Mouse (Mus musculus) megakaryocyte-erythroid progenitor cell, adult 5-6 weeks (primary cell): Measurements from ENCODE around the gene Rps6kc1. TPM values are rescaled to one million over a fixed set of nuclear protein-coding genes. Genes with fewer than 3 reads are reported as not detected.
A peak's percentile ranks its signal among the peaks of the same experiment; 100 is the strongest.

ENCODE experiments used
- ATAC-seq: replicated peaks from 2 replicates; pipeline ENCODE4 v1.8.0; 2016; ENCODE audit warnings: mild to moderate bottlenecking, inconsistent platforms; ENCODE audit not compliant: severe bottlenecking, poor library complexity, low FRiP score, low TSS enrichment
- total RNA-seq, 2 experiments: library from RNA; stranded (forward) in 1 of 2; stranded (reverse) in 1 of 2; fragments of 200-1000, 215-1000 nt in 1 of 2; fragments of >200 nt in 1 of 2; fragmentation: Nextera tagmentation in 1 of 2; gene quantifications; 2 replicates each; pipeline ENCODE4 v1.2.3; 2014 to 2017

The Rps6kc1 gene
- total RNA-seq, 2 experiments from 2014 or later = 10.3 to 22.1 TPM

GRCm38 (mm10) chr1:190846956-190847355, 64.6 kb downstream of the Rps6kc1 start:
- no peak for ATAC-seq

GRCm38 (mm10) chr1:190846074-190846730, 65.4 kb downstream of the Rps6kc1 start:
- no peak for ATAC-seq

GRCm38 (mm10) chr1:190845419-190845818, 66.2 kb downstream of the Rps6kc1 start:
- ATAC-seq = no peak

GRCm38 (mm10) chr1:190844356-190844755, 67.2 kb downstream of the Rps6kc1 start:
- no peak for ATAC-seq

- ATAC-seq = no peak
Measured at GRCm38 (mm10) chr1:190836046-190836445, 75.5 kb downstream of the Rps6kc1 start.

- no peak for ATAC-seq
Measured at GRCm38 (mm10) chr1:190834201-190834907, 77.2 kb downstream of the Rps6kc1 start.

- ATAC-seq = no peak
Measured at GRCm38 (mm10) chr1:190832965-190833630, 78.5 kb downstream of the Rps6kc1 start.

GRCm38 (mm10) chr1:190831839-190832497, 79.6 kb downstream of the Rps6kc1 start:
- peak; percentile 69 for ATAC-seq

- ATAC-seq = no peak
Measured at GRCm38 (mm10) chr1:190826486-190827034, 85.0 kb downstream of the Rps6kc1 start.

- no peak for ATAC-seq
Measured at GRCm38 (mm10) chr1:190823745-190824144, 87.8 kb downstream of the Rps6kc1 start.

- no peak for ATAC-seq
Measured at GRCm38 (mm10) chr1:190816141-190816540, 95.4 kb downstream of the Rps6kc1 start.

- peak; percentile 53; the same call in 1 of the 2 replicates for ATAC-seq
Measured at GRCm38 (mm10) chr1:190810408-190810807, 101.2 kb downstream of the Rps6kc1 start.

- ATAC-seq = no peak
Measured at GRCm38 (mm10) chr1:190808766-190809221, 102.8 kb downstream of the Rps6kc1 start.

GRCm38 (mm10) chr1:190806817-190807216, 104.8 kb downstream of the Rps6kc1 start:
- ATAC-seq = no peak

GRCm38 (mm10) chr1:190798668-190799067, 112.9 kb downstream of the Rps6kc1 start:
- ATAC-seq = no peak

- no peak for ATAC-seq
Measured at GRCm38 (mm10) chr1:190797483-190798058, 114.0 kb downstream of the Rps6kc1 start.

- ATAC-seq = no peak
Measured at GRCm38 (mm10) chr1:190796745-190797482, 114.7 kb downstream of the Rps6kc1 start.

- no peak for ATAC-seq
Measured at GRCm38 (mm10) chr1:190791638-190792037, 119.9 kb downstream of the Rps6kc1 start.

GRCm38 (mm10) chr1:190790720-190791119, 120.8 kb downstream of the Rps6kc1 start:
- no peak for ATAC-seq
